Mouse (Mus musculus): ENCODE results near the gene Dip2b. TPM values are rescaled to one million over a fixed set of nuclear protein-coding genes. Genes with fewer than 3 reads are reported as not detected.
A peak's percentile ranks its signal among the peaks of the same experiment; 100 is the strongest.

Gene Dip2b
- polyA plus RNA-seq, 1 experiment from 2014 or later = 18.1 TPM

GRCm38 (mm10) chr15:100113343-100114275 is 75.1 kb downstream of the Dip2b start:
- Histone ChIP-seq H3K9me3 (ENCODE audit: low read depth, low read length) (no peaks in the 10 kb centered on the region), H3K9ac (no peak overlapping the region), H3K4me3 (ENCODE audit: low read depth, low read length) (no peak overlapping the region), H3K27ac (ENCODE audit: low read depth) (no peak overlapping the region), H3K4me1 (ENCODE audit: insufficient read depth) (peaks cover 5% of the 10 kb centered on the region; the same call in 1 of the 2 replicates), H3K27me3 (ENCODE audit: insufficient read depth, low read length) (no peaks in the 10 kb centered on the region), H3K4me2 (no peak overlapping the region), H3K36me3 (ENCODE audit: insufficient read depth) (peaks cover 8% of the 10 kb centered on the region)
- 54% methylated on average over 10 of the region's 10 CpGs for WGBS
- no peak for ATAC-seq (ENCODE audit: insufficient read depth)
- DNase-seq = no peak
- TF ChIP-seq CTCF (IDR thresholded peaks at IDR 0.05; ENCODE audit: low read depth) = no peak

DNA sequence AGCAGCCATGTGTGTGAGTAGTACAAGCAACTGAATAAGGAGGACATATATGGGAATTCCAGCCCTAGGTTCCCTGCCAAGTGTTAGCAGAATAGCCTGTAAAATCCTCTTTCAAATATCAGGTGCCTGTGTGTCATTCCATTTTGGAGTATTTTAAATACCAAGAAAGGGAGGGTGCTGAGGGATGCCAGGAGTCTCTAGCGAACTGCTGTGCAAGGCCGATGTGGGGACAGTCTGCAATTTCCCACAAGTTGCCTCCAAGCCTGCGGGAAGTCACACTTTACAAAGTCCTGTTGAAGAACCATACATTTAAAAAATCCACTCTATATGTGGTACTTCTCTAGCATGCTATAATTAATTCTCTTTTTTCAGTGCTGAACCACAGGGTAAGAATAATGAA is 77.0 kb downstream of the Dip2b start:
- no peak for DNase-seq
- Histone ChIP-seq H3K9ac (no peak overlapping the region), H3K4me1 (ENCODE audit: insufficient read depth) (peaks cover 5% of the 10 kb centered on the region; the same call in 1 of the 2 replicates), H3K4me2 (no peak overlapping the region), H3K36me3 (ENCODE audit: insufficient read depth) (peaks cover 17% of the 10 kb centered on the region), H3K27me3 (ENCODE audit: insufficient read depth, low read length) (no peaks in the 10 kb centered on the region), H3K27ac (ENCODE audit: low read depth) (no peak overlapping the region), H3K9me3 (ENCODE audit: low read depth, low read length) (no peaks in the 10 kb centered on the region), H3K4me3 (ENCODE audit: low read depth, low read length) (no peak overlapping the region)
- ATAC-seq (ENCODE audit: insufficient read depth) = no peak
- no peak for TF ChIP-seq CTCF (IDR thresholded peaks at IDR 0.05; ENCODE audit: low read depth)
- WGBS = 95% methylated on average over 3 of the region's 3 CpGs

DNA sequence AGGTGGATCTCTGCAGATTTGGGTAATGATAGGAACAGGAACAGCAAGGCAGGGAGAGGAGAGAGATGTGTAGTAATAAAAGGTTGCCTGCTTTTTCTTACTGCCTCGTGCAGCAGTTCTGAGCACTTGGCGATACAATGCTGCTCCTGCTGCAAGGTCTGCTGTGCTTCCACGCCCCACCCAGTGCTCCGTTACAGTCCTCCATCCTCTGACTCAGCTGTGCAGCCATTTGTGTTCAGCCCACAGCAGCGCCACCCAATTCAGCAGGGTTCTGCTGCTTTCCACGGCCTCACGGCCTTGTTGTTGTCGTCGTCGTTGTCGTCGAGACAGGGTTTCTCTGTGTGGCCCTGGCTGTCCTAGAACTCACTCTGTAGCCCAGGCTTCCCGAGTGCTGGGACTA is 77.9 kb downstream of the Dip2b start:
- ATAC-seq (ENCODE audit: insufficient read depth) = no peak
- TF ChIP-seq CTCF (IDR thresholded peaks at IDR 0.05; ENCODE audit: low read depth) = no peak
- no peak overlapping the region for H3K4me2 ChIP-seq
- H3K27ac ChIP-seq (ENCODE audit: low read depth) = no peak overlapping the region
- H3K9ac ChIP-seq = no peak overlapping the region
- 86% methylated on average over 13 of the region's 13 CpGs for WGBS
- peaks cover 5% of the 10 kb centered on the region; the same call in 1 of the 2 replicates for H3K4me1 ChIP-seq (ENCODE audit: insufficient read depth)
- no peak for DNase-seq
- H3K36me3 ChIP-seq (ENCODE audit: insufficient read depth) = peaks cover 18% of the 10 kb centered on the region
- no peak overlapping the region for H3K4me3 ChIP-seq (ENCODE audit: low read depth, low read length)
- H3K9me3 ChIP-seq (ENCODE audit: low read depth, low read length) = no peaks in the 10 kb centered on the region
- H3K27me3 ChIP-seq (ENCODE audit: insufficient read depth, low read length) = no peaks in the 10 kb centered on the region

DNA sequence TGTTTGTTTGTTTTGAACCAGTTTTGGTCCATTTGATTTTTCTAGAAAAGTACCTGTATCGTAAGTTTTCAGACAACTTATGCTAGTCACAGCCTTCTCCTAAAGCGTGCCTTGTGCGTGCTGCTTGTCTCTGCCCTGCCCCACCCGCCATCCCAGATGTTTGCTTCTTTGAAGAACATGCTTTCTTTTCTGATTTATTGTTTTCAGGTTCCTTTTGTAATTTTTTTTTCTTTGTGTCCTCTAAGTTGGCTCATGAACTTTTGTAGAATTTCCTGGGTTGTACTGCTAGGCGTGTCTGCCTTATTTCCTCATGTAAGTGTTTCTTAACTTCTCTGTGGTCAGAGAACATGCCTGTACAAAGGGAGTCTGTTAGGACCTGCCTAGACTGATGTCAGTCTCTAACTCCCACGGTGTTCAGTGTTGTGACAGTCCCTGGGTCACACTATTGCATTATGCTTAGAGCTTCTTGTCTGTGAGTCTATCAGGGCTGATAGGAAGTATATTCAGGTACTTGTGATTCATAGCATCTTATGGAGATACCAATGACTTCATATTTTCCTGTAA is 80.8 kb downstream of the Dip2b start:
- Histone ChIP-seq H3K36me3 (ENCODE audit: insufficient read depth) (peaks cover 21% of the 10 kb centered on the region), H3K4me2 (no peak overlapping the region), H3K27me3 (ENCODE audit: insufficient read depth, low read length) (no peaks in the 10 kb centered on the region), H3K4me1 (ENCODE audit: insufficient read depth) (no peaks in the 10 kb centered on the region), H3K9me3 (ENCODE audit: low read depth, low read length) (no peaks in the 10 kb centered on the region), H3K4me3 (ENCODE audit: low read depth, low read length) (no peak overlapping the region), H3K9ac (no peak overlapping the region), H3K27ac (ENCODE audit: low read depth) (no peak overlapping the region)
- 84% methylated on average over 6 of the region's 6 CpGs for WGBS
- DNase-seq = no peak
- ATAC-seq (ENCODE audit: insufficient read depth) = no peak
- no peak for TF ChIP-seq CTCF (IDR thresholded peaks at IDR 0.05; ENCODE audit: low read depth)

DNA sequence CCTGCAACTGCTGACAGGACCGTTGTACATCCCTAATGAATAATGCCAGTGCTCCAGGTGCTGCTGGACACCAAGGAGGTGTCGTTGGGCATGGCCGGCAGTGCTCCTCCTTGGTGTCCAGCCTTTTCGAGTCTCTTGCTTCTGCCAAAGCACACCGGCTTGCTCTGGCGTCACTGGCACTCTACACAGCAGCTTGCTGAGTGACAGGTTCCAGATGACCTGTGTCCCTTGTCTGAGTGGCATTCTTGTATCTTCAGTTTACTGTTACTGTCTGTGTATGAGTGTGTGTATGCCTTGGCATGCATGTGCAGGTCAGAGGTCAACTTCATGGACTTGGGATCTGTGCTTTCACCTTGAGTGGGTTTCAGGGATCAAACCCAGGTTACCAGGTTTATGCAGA is 83.0 kb downstream of the Dip2b start:
- no peak overlapping the region for H3K4me2 ChIP-seq
- 73% methylated on average over 6 of the region's 6 CpGs for WGBS
- TF ChIP-seq CTCF (IDR thresholded peaks at IDR 0.05; ENCODE audit: low read depth) = no peak
- ATAC-seq (ENCODE audit: insufficient read depth) (no peak), DNase-seq (no peak)
- H3K36me3 ChIP-seq (ENCODE audit: insufficient read depth) = peaks cover 21% of the 10 kb centered on the region
- no peaks in the 10 kb centered on the region for H3K27me3 ChIP-seq (ENCODE audit: insufficient read depth, low read length)
- no peaks in the 10 kb centered on the region for H3K9me3 ChIP-seq (ENCODE audit: low read depth, low read length)
- H3K9ac ChIP-seq = no peak overlapping the region
- H3K27ac ChIP-seq (ENCODE audit: low read depth) = no peak overlapping the region
- H3K4me1 ChIP-seq (ENCODE audit: insufficient read depth) = no peaks in the 10 kb centered on the region
- H3K4me3 ChIP-seq (ENCODE audit: low read depth, low read length) = no peak overlapping the region

DNA sequence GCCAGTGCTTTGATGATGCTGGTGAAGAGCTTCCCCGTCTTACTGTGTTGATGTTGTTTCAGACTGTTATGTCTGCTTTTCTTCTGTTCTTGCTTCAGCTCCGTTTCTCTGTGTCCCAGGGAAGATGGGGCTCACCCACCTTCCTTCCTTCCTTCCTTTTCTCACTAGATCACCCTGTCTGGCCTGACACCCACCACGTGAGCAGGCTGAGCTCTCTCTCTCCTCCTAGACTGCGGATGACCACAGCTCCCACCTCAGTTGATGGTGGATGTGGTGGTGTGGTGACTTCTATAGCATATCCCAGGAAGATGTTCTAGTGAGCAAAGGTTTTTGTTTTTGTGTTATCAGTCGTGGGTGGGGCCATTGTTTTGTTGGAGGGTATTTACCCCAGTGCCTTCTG is 85.4 kb downstream of the Dip2b start:
- H3K36me3 ChIP-seq (ENCODE audit: insufficient read depth) = peaks cover 11% of the 10 kb centered on the region; the same call in 1 of the 2 replicates

DNA sequence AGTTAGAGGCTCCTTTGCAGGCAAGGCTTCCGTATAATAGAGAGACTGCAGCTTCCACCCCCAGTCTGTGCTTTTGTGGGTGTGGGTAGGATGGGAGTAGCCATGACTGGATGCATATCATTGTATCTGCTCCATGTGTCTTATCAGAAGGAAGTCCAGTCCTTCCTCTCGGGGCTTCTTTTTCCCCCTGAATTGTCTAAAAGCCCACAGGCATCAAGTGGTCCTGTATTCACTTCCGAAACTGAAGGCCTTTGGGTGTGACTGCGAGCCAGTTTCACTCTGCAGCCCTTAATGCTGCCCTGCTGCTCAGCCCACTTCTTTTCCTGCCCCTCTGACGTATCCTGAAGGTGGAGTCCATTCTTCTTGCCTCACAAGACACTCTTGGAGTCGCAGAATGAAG is 86.8 kb downstream of the Dip2b start:
- no peak for TF ChIP-seq CTCF (IDR thresholded peaks at IDR 0.05; ENCODE audit: low read depth)
- no peak for ATAC-seq (ENCODE audit: insufficient read depth)
- Histone ChIP-seq H3K27ac (ENCODE audit: low read depth) (no peak overlapping the region), H3K36me3 (ENCODE audit: insufficient read depth) (0 out of 2 replicates have a peak, but pooled peaks cover 4% of the 10 kb centered on the region), H3K4me2 (no peak overlapping the region), H3K4me3 (ENCODE audit: low read depth, low read length) (no peak overlapping the region), H3K9me3 (ENCODE audit: low read depth, low read length) (no peaks in the 10 kb centered on the region), H3K4me1 (ENCODE audit: insufficient read depth) (no peaks in the 10 kb centered on the region), H3K27me3 (ENCODE audit: insufficient read depth, low read length) (no peaks in the 10 kb centered on the region), H3K9ac (no peak overlapping the region)
- WGBS = 71% methylated on average over 6 of the region's 6 CpGs
- DNase-seq = peak; percentile 17

More for the DNA sequence above, 85.4 kb downstream of the Dip2b start:
- ATAC-seq (ENCODE audit: insufficient read depth) (no peak), DNase-seq (no peak)
- Histone ChIP-seq H3K4me3 (ENCODE audit: low read depth, low read length) (no peak overlapping the region), H3K27me3 (ENCODE audit: insufficient read depth, low read length) (no peaks in the 10 kb centered on the region), H3K4me2 (no peak overlapping the region), H3K9me3 (ENCODE audit: low read depth, low read length) (no peaks in the 10 kb centered on the region), H3K9ac (no peak overlapping the region), H3K27ac (ENCODE audit: low read depth) (no peak overlapping the region), H3K4me1 (ENCODE audit: insufficient read depth) (no peaks in the 10 kb centered on the region)
- 51% methylated on average over 5 of the region's 5 CpGs for WGBS
- TF ChIP-seq CTCF (IDR thresholded peaks at IDR 0.05; ENCODE audit: low read depth) = no peak

Data from lung, embryonic 14.5 days (tissue).